Mouse (Mus musculus): ENCODE measurements at regions not wholly inside any gene's neighbourhood (a gene's known extent, or its start where the extent isn't known, plus 50 kb on each side); places are given as distances from the start of the nearest gene placed in this dataset.
"Not testable (repeated sequence)": the region's sequence is repeated elsewhere in the genome, so short reads cannot be mapped to it uniquely, and the experiment has no call there.

DNA sequence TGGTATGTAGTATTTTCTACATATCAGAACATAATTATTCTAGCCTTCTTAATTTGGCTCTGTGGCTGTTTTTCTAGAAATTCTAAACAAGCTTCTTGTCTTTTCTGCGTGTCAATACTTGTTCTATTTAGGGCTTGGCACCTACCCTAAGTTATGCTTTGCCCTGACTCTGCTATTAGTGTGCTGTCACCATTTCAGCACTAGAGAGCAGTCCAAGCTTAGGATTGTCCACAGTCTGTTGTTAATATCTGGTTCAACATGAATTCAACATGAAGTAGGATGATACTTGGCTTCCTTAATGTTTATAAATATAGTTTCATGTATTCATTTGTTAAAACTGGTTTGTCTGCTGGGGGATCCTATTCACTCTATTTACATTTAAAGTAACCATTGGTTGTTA lies 61.2 kb downstream of the Maged1 start:
- H3K4me1 ChIP-seq (ENCODE audit: control insufficient read depth, low read depth, low read length): no peaks in the 10 kb centered on the region
- no peak overlapping the region for H3K4me2 ChIP-seq (ENCODE audit: low read depth, low read length)
- H3K9me3 ChIP-seq (replicated peaks; ENCODE audit: control insufficient read depth, low read length): no peaks in the 10 kb centered on the region
- no peak overlapping the region for H3K4me3 ChIP-seq (ENCODE audit: low read depth, low read length)
- no peak overlapping the region for H3K27ac ChIP-seq (ENCODE audit: low read length)
- ATAC-seq (ENCODE audit: low read depth): peak; percentile 51; the same call in 1 of the 2 replicates
- H3K27me3 ChIP-seq (ENCODE audit: control insufficient read depth, insufficient read depth, low read depth, low read length): no peaks in the 10 kb centered on the region; the same call in 1 of the 2 replicates
- no peak overlapping the region for H3K9ac ChIP-seq (ENCODE audit: low read depth, low read length)
- WGBS (ENCODE audit: insufficient replicate concordance): 48% methylated on average over 1 of the region's 1 CpGs
- no peaks in the 10 kb centered on the region for H3K36me3 ChIP-seq (ENCODE audit: control insufficient read depth, insufficient read depth)

DNA sequence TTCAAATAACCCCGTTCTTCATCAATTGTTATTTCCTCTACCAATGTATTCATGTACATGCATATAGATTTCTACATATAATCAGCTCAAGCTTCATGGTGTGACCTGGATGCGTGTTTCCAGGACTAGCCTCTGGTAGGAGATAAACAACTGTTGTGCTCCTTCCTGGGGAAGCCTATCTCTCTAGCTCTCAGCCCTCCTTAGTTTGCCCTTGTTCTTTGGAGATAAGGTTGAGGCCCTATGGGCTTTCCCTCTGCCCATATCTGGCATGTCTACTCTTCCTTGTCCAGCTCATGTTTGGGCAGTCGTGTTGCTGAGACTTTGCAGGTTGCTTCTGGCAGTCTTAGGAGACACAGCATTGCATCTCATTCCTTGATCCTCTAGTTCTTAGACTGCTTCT lies 74.3 kb downstream of the Maged1 start:
- H3K4me1 ChIP-seq (ENCODE audit: control insufficient read depth, low read depth, low read length); H3K27ac ChIP-seq (ENCODE audit: low read length); H3K4me3 ChIP-seq (ENCODE audit: low read depth, low read length); H3K9ac ChIP-seq (ENCODE audit: low read depth, low read length); H3K9me3 ChIP-seq (replicated peaks; ENCODE audit: control insufficient read depth, low read length); H3K4me2 ChIP-seq (ENCODE audit: low read depth, low read length); H3K36me3 ChIP-seq (ENCODE audit: control insufficient read depth, insufficient read depth); H3K27me3 ChIP-seq (ENCODE audit: control insufficient read depth, insufficient read depth, low read depth, low read length): not testable (repeated sequence)
- peak; percentile 98 for ATAC-seq (ENCODE audit: low read depth)
- WGBS (ENCODE audit: insufficient replicate concordance): no CpG with 5 or more reads among the region's 3 CpGs
